Mouse (Mus musculus): Measurements from ENCODE around the gene Runx2. TPM values are rescaled to one million over a fixed set of nuclear protein-coding genes. Genes with fewer than 3 reads are reported as not detected.

Runx2 gene
- polyA plus RNA-seq, 1 experiment from 2014 or later: 0.25 TPM

- ATAC-seq (replicated peaks; ENCODE audit: extremely low read depth, insufficient read depth, low FRiP score): no peak
- no peak overlapping the region for H3K4me2 ChIP-seq (ENCODE audit: low read depth, low read length)
- H3K9me3 ChIP-seq (replicated peaks; ENCODE audit: control insufficient read depth, low read length): peaks cover 3% of the 10 kb centered on the region; the same call in 1 of the 2 replicates
- H3K9ac ChIP-seq (ENCODE audit: low read length): no peak overlapping the region
- WGBS: 57% methylated on average over 3 of the region's 3 CpGs
- no peak overlapping the region for H3K27ac ChIP-seq (ENCODE audit: low read length)
- no peaks in the 10 kb centered on the region for H3K36me3 ChIP-seq (ENCODE audit: control insufficient read depth, insufficient read depth)
- peaks cover 10% of the 10 kb centered on the region for H3K27me3 ChIP-seq (ENCODE audit: control insufficient read depth, insufficient read depth, low read length)
- no peaks in the 10 kb centered on the region for H3K4me1 ChIP-seq (ENCODE audit: control insufficient read depth, insufficient read depth, low read length)
- H3K4me3 ChIP-seq (ENCODE audit: low read length): no peak overlapping the region
Observed at GRCm38 (mm10) chr17:44743780-44744179, 70.8 kb downstream of the Runx2 start.

DNA sequence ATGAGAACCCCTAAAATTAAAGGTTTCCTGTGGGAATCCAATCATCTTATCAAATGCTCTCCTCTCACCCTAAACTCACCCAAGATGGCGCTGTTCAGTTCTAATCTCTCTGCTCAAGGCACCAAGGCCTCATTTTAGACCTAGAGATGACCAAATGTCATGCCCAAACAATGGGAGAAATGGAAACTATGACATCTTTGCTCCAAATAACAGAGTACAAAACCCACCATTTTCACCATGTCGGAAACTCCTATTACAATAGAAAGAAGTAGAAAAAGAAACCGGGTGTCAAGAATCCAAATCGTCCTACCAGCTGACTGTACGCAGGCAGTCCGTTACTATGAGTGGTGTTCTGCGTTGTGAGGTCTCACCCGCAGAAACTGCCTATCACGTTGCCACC, 72.4 kb downstream of the Runx2 start:
- WGBS: 82% methylated on average over 9 of the region's 9 CpGs

GRCm38 (mm10) chr17:44738121-44738637, 76.4 kb downstream of the Runx2 start:
- ATAC-seq (replicated peaks; ENCODE audit: extremely low read depth, insufficient read depth, low FRiP score): no peak
- no peak overlapping the region for H3K9ac ChIP-seq (ENCODE audit: low read length)
- H3K9me3 ChIP-seq (replicated peaks; ENCODE audit: control insufficient read depth, low read length): no peaks in the 10 kb centered on the region
- H3K4me3 ChIP-seq (ENCODE audit: low read length): peak overlapping the region; percentile 37
- H3K36me3 ChIP-seq (ENCODE audit: control insufficient read depth, insufficient read depth): no peaks in the 10 kb centered on the region
- H3K27ac ChIP-seq (ENCODE audit: low read length): no peak overlapping the region
- peaks cover 22% of the 10 kb centered on the region for H3K4me1 ChIP-seq (ENCODE audit: control insufficient read depth, insufficient read depth, low read length)
- 6% methylated on average over 19 of the region's 22 CpGs for WGBS
- peak overlapping the region; percentile 53 for H3K4me2 ChIP-seq (ENCODE audit: low read depth, low read length)
- H3K27me3 ChIP-seq (ENCODE audit: control insufficient read depth, insufficient read depth, low read length): peaks cover 43% of the 10 kb centered on the region

More for the DNA sequence above, 72.4 kb downstream of the Runx2 start:
- Histone ChIP-seq H3K27me3 (ENCODE audit: control insufficient read depth, insufficient read depth, low read length) (peaks cover 24% of the 10 kb centered on the region), H3K36me3 (ENCODE audit: control insufficient read depth, insufficient read depth) (no peaks in the 10 kb centered on the region), H3K9me3 (replicated peaks; ENCODE audit: control insufficient read depth, low read length) (peaks cover 3% of the 10 kb centered on the region; the same call in 1 of the 2 replicates), H3K4me2 (ENCODE audit: low read depth, low read length) (no peak overlapping the region), H3K4me1 (ENCODE audit: control insufficient read depth, insufficient read depth, low read length) (peaks cover 5% of the 10 kb centered on the region; the same call in 1 of the 2 replicates), H3K27ac (ENCODE audit: low read length) (no peak overlapping the region), H3K9ac (ENCODE audit: low read length) (no peak overlapping the region), H3K4me3 (ENCODE audit: low read length) (no peak overlapping the region)
- no peak for ATAC-seq (replicated peaks; ENCODE audit: extremely low read depth, insufficient read depth, low FRiP score)

- no peaks in the 10 kb centered on the region for H3K9me3 ChIP-seq (replicated peaks; ENCODE audit: control insufficient read depth, low read length)
- ATAC-seq (replicated peaks; ENCODE audit: extremely low read depth, insufficient read depth, low FRiP score): no peak
- H3K4me3 ChIP-seq (ENCODE audit: low read length): peak overlapping the region; percentile 37
- peaks cover 45% of the 10 kb centered on the region for H3K27me3 ChIP-seq (ENCODE audit: control insufficient read depth, insufficient read depth, low read length)
- no peak overlapping the region for H3K9ac ChIP-seq (ENCODE audit: low read length)
- H3K36me3 ChIP-seq (ENCODE audit: control insufficient read depth, insufficient read depth): no peaks in the 10 kb centered on the region
- H3K27ac ChIP-seq (ENCODE audit: low read length): no peak overlapping the region
- peak overlapping the region; percentile 53 for H3K4me2 ChIP-seq (ENCODE audit: low read depth, low read length)
- peaks cover 22% of the 10 kb centered on the region for H3K4me1 ChIP-seq (ENCODE audit: control insufficient read depth, insufficient read depth, low read length)
- WGBS: under 1% methylated on average over 33 of the region's 33 CpGs
Observed at GRCm38 (mm10) chr17:44737275-44738120, 77.1 kb downstream of the Runx2 start.

DNA sequence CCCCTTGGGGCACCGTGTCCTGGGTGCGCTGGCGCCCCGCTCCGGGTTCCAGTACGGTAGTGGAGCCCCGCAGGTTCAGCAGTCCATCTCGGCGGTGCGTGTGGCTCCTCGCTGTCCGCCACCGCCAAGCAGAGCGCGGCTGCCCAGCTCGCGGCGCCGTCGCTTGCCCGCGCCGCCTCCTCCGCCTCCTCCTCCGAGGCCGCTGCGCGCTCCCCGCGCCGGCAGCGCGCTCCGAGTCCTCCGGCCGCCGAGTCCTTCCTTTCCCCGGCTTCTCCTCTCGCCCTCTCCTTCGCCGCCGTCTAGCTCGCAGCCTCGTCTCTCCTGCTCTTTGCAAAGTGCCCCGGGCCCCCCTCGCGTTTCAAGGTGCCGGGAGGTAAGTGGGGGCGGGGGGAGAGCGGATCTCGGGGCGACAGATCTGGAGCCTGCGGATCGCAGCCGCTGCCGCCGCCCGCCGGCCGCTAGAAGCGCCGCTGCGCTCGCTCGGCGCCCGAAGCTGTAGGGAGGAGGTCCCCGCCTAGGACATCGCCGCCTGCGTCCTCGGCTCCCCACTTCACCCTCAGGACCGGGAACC, 78.5 kb downstream of the Runx2 start:
- peak overlapping the region; percentile 71 for H3K9ac ChIP-seq (ENCODE audit: low read length)

GRCm38 (mm10) chr17:44735223-44735990, 79.2 kb downstream of the Runx2 start:
- ATAC-seq (replicated peaks; ENCODE audit: extremely low read depth, insufficient read depth, low FRiP score): no peak
- no peak overlapping the region for H3K27ac ChIP-seq (ENCODE audit: low read length)
- WGBS: under 1% methylated on average over 63 of the region's 64 CpGs

More for the DNA sequence above, 78.5 kb downstream of the Runx2 start:
- peak; percentile 79 for ATAC-seq (replicated peaks; ENCODE audit: extremely low read depth, insufficient read depth, low FRiP score)
- Histone ChIP-seq H3K4me3 (ENCODE audit: low read length) (peak overlapping the region; percentile 75), H3K4me2 (ENCODE audit: low read depth, low read length) (peak overlapping the region; percentile 88), H3K27me3 (ENCODE audit: control insufficient read depth, insufficient read depth, low read length) (peaks cover 50% of the 10 kb centered on the region), H3K27ac (ENCODE audit: low read length) (no peak overlapping the region), H3K4me1 (ENCODE audit: control insufficient read depth, insufficient read depth, low read length) (peaks cover 22% of the 10 kb centered on the region), H3K9me3 (replicated peaks; ENCODE audit: control insufficient read depth, low read length) (no peaks in the 10 kb centered on the region), H3K36me3 (ENCODE audit: control insufficient read depth, insufficient read depth) (no peaks in the 10 kb centered on the region)
- under 1% methylated on average over 69 of the region's 73 CpGs for WGBS

GRCm38 (mm10) chr17:44734501-44735222, 79.9 kb downstream of the Runx2 start:
- Histone ChIP-seq H3K36me3 (ENCODE audit: control insufficient read depth, insufficient read depth) (no peaks in the 10 kb centered on the region), H3K9me3 (replicated peaks; ENCODE audit: control insufficient read depth, low read length) (no peaks in the 10 kb centered on the region), H3K9ac (ENCODE audit: low read length) (peak overlapping the region; percentile 60), H3K4me3 (ENCODE audit: low read length) (peak overlapping the region; percentile 75), H3K4me1 (ENCODE audit: control insufficient read depth, insufficient read depth, low read length) (peaks cover 22% of the 10 kb centered on the region), H3K4me2 (ENCODE audit: low read depth, low read length) (peak overlapping the region; percentile 88), H3K27me3 (ENCODE audit: control insufficient read depth, insufficient read depth, low read length) (peaks cover 49% of the 10 kb centered on the region), H3K27ac (ENCODE audit: low read length) (no peak overlapping the region)
- ATAC-seq (replicated peaks; ENCODE audit: extremely low read depth, insufficient read depth, low FRiP score): peak; percentile 26; the same call in 1 of the 2 replicates
- under 1% methylated on average over 48 of the region's 48 CpGs for WGBS

More at GRCm38 (mm10) chr17:44735223-44735990, 79.2 kb downstream of the Runx2 start:
- H3K27me3 ChIP-seq (ENCODE audit: control insufficient read depth, insufficient read depth, low read length): peaks cover 50% of the 10 kb centered on the region
- H3K4me1 ChIP-seq (ENCODE audit: control insufficient read depth, insufficient read depth, low read length): peaks cover 22% of the 10 kb centered on the region
- no peaks in the 10 kb centered on the region for H3K36me3 ChIP-seq (ENCODE audit: control insufficient read depth, insufficient read depth)
- H3K4me2 ChIP-seq (ENCODE audit: low read depth, low read length): peak overlapping the region; percentile 88
- peak overlapping the region; percentile 71 for H3K9ac ChIP-seq (ENCODE audit: low read length)
- H3K4me3 ChIP-seq (ENCODE audit: low read length): peak overlapping the region; percentile 75
- H3K9me3 ChIP-seq (replicated peaks; ENCODE audit: control insufficient read depth, low read length): no peaks in the 10 kb centered on the region
